Mouse (Mus musculus): ENCODE results near the gene Cldn34c4. TPM values are rescaled to one million over a fixed set of nuclear protein-coding genes. Genes with fewer than 3 reads are reported as not detected.

The Cldn34c4 gene
- polyA plus RNA-seq (2014; fragmentation: Nextera tagmentation; extraction: Ambion mirVana), result not detected in 2 replicates

- Histone ChIP-seq H3K27me3 (ENCODE audit: control insufficient read depth, insufficient read depth, low read length) (no peaks in the 10 kb centered on the region), H3K4me2 (ENCODE audit: low read depth, low read length, severe bottlenecking) (no peak within 1 kb of the TSS), H3K4me1 (replicated peaks; ENCODE audit: control insufficient read depth, insufficient read depth, low read length) (no peaks in the 10 kb centered on the region), H3K36me3 (ENCODE audit: control insufficient read depth, insufficient read depth, low read length) (no peaks in the 10 kb centered on the region), H3K9me3 (ENCODE audit: control insufficient read depth, low read length) (no peaks in the 10 kb centered on the region), H3K9ac (ENCODE audit: low read length) (no peak within 1 kb of the TSS), H3K27ac (ENCODE audit: low read depth, low read length) (no peak within 1 kb of the TSS), H3K4me3 (ENCODE audit: low read depth, low read length) (no peak within 1 kb of the TSS)
- ATAC-seq (replicated peaks; ENCODE audit: low FRiP score) (no peak), DNase-seq (ENCODE audit: low spot score) (no peak)
- WGBS, result 67% methylated on average over 2 of the region's 2 CpGs
Measured at GRCm38 (mm10) chrX:127736454-127736853, at the start of gene Cldn34c4. TSS of gene Cldn34c4 (minus strand) at chrX:127736554.

GRCm38 (mm10) chrX:127747062-127747461, 10.7 kb upstream of the Cldn34c4 start:
- Histone ChIP-seq H3K4me3 (ENCODE audit: low read depth, low read length) (no peak overlapping the region), H3K9ac (ENCODE audit: low read length) (no peak overlapping the region), H3K9me3 (ENCODE audit: control insufficient read depth, low read length) (no peaks in the 10 kb centered on the region), H3K36me3 (ENCODE audit: control insufficient read depth, insufficient read depth, low read length) (no peaks in the 10 kb centered on the region), H3K27me3 (ENCODE audit: control insufficient read depth, insufficient read depth, low read length) (no peaks in the 10 kb centered on the region), H3K4me1 (replicated peaks; ENCODE audit: control insufficient read depth, insufficient read depth, low read length) (no peaks in the 10 kb centered on the region), H3K27ac (ENCODE audit: low read depth, low read length) (no peak overlapping the region), H3K4me2 (ENCODE audit: low read depth, low read length, severe bottlenecking) (no peak overlapping the region)
- WGBS, result 85% methylated on average over 4 of the region's 4 CpGs
- DNase-seq (ENCODE audit: low spot score), result no peak
- ATAC-seq (replicated peaks; ENCODE audit: low FRiP score), result no peak
